Mouse (Mus musculus): ENCODE measurements at regions not wholly inside any gene's neighbourhood (a gene's known extent, or its start where the extent isn't known, plus 50 kb on each side); places are given as distances from the start of the nearest gene placed in this dataset.
"Not testable (repeated sequence)": the region's sequence is repeated elsewhere in the genome, so short reads cannot be mapped to it uniquely, and the experiment has no call there.

DNA sequence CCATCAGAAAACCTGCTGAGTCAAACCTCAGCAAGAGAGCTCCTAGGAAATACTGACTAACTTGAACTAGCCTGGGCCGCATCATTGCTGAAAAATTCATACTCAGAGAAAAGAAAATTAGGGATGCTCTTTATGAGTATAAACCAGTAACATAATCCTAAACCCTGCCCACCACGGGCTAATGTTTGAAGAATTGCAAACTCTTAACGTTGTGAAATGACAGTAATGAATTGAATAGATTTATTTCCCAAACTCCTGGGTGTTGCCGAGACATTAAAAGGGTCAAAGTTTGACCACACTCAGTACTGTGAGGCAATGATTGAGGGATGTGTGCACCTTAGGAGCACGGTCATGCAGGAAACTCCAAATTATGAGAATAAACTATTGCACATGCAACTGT, 125.3 kb downstream of the Gipc2 start:
- no peak for DNase-seq (ENCODE audit: low spot score)

DNA sequence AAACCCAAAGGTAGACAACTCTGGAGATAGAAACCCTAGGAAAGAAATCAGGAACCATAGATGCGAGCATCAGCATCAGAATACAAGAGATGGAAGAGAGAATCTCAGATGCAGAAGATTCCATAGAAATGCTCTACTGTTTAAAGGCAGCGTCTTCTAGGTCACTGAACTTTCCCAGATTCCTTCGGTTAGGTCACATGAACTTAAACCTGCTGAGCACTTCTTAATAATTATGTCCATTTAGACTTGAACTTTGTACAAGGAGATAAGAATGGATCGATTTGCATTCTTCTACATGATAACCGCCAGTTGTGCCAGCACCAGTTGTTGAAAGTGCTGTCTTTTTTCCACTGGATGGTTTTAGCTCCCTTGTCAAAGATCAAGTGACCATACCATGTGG, 129.2 kb downstream of the Gipc2 start:
- not testable (repeated sequence) for DNase-seq (ENCODE audit: low spot score)

DNA sequence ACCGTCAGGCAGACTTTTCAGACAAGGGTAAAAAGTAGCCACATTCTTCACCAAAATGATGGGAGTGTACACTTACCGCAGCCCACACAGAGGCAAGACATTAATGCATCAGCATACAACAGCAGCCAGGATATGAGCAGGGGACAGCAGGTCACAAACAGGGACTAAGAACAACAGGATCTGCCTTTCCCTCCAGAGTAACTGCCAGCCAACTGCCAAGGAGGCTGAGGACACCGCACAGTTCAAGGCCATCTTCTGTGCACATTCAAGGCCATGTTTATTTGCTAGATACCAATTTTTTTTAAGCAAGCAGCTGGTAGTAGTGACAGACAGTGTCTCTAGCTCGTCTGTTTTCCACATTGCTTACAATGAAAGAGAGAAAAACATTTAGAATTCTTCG, 130.6 kb downstream of the Gipc2 start:
- no peak for DNase-seq (ENCODE audit: low spot score)

DNA sequence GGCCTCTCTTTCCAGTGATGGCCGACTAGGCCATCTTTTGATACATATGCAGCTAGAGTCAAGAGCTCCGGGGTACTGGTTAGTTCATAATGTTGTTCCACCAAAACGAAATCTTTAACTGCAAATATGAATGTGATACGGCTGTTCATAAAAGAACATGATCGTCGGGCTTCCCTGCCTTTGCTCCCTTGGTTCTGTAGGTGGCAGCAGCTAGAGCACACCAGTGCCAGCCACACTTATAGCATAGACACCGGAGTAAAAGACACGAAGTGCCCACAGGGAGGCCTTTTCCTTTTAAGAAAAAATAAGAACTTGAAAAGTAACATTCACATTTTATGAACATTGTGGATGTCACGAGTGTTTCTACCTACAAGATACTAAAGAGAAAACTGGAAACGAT, 131.3 kb downstream of the Gipc2 start:
- no peak for DNase-seq (ENCODE audit: low spot score)

DNA sequence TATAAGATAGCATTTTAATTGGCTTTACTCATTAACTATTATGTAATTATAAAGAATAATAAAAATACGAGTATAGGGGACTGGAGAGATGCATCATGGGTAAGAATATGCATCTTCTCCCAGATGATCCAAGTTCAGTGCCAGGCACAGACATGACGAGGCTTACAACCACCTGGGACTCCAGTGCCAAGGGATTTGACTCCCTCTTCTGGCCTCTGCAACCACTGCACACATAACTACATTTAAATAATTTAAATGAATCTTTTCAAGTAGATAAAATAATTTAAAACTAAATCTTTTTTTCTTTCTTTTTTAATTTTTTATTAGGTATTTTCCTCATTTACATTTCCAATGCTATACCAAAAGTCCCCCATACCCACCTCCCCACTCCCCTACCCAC, 131.8 kb downstream of the Gipc2 start:
- no peak for DNase-seq (ENCODE audit: low spot score)

DNA sequence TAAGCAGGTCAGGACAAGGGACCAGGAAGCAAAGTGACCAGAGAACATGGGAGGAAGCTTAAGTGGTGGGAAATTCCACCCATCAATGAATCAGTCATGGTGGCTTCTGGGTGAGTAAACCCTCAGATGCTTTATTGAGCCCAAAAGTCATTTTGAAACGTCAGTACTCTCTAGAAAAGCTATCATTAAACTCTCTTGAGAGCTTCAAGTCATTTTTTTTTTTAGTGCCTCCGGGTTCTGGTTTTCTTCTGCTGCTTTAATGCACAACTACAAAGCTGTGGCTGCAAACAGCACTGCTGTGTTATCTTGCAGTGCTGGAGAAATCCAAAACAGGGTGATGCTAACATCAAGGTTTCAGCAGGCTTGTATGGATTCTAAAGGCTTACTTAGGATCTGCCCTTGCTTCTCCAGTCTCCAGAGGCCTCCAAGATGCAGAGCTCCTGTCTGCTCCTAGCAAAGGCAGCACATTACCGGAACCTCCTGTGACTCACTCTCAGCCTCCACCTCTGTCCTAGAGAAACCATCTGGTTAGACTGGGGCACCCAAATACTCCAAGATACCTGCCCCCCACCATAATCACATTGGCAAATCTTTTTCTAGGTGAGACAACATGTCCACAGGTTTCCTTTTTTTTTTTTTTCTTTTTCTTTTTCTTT, 133.2 kb downstream of the Gipc2 start:
- no peak for DNase-seq (ENCODE audit: low spot score)

DNA sequence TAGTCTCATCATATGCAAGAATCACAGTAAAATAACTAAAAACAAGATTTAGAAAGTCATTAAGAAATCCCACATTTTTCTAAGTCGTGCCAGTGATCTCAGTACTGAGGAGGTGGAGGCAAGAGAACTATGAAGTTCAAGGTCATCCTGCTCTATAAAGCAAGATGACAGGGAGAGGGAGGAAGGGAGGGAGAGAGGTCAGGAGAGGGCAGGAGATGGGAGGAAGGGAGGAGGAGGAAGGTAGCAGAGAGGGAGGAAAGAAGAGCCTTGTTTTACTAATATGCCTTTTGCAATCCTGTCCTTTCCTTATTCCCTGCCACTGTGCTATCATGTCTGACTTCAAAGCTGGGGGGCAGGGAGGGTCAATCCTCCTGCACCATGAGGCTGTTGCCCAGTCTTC, 137.3 kb downstream of the Gipc2 start:
- no peak for DNase-seq (ENCODE audit: low spot score)

DNA sequence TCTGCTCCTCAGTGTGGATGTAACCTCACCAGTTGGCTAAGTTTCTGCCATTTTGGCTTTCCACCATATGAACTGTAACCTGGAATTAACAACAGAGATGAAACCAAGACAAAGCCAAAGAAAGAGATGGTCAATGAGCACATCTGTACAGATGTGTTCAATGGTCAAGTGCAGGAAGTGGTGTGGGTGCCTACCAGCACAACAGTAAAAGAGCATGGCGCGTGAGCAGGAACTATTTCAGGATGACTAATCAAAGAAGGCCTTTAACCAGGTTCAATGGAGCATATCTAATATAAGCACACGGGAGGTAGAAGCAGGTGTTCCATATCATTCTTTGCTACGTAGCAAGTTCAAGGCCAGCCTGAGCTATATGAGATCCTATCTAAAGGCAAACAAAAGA, 140.0 kb downstream of the Gipc2 start:
- no peak for DNase-seq (ENCODE audit: low spot score)

DNA sequence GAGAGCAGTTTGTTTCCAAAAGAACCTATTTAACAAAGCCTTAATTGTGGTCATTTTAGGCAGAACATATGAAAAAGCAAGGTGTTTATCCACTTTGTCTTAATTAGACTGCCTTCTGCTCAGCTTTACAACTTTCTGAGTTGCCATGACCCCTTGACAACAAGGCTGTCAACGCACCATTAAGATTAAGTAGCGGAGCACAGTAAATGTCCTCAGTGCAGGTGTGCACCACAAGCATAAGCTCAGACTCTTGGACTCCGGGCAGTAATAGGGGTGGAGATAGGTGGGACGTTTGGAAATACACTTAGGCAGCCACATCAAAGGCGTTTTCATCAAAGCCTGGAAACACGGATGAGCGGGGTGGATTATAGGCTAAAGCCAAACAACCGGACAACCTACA, 140.9 kb downstream of the Gipc2 start:
- DNase-seq (ENCODE audit: low spot score) = no peak

DNA sequence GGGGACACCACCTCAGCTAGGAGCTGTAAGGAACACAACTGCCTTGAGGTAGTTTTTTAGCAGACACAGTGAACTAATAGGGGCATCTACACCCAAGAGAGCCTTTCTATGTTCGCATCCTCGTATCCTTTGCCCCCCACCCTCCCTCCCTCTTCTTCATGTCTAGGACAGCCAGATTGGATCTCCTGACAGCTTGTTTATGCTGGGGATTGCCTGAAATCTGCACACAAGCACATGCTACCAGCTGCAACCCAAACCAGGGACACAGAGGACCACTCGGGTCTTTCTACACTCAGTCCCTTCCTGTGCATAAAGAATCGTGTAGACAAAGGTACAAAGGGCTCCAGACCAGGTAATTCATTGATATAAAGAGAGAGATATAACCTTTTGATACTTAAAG, 159.3 kb downstream of the Gipc2 start:
- DNase-seq (ENCODE audit: low spot score) = no peak

DNA sequence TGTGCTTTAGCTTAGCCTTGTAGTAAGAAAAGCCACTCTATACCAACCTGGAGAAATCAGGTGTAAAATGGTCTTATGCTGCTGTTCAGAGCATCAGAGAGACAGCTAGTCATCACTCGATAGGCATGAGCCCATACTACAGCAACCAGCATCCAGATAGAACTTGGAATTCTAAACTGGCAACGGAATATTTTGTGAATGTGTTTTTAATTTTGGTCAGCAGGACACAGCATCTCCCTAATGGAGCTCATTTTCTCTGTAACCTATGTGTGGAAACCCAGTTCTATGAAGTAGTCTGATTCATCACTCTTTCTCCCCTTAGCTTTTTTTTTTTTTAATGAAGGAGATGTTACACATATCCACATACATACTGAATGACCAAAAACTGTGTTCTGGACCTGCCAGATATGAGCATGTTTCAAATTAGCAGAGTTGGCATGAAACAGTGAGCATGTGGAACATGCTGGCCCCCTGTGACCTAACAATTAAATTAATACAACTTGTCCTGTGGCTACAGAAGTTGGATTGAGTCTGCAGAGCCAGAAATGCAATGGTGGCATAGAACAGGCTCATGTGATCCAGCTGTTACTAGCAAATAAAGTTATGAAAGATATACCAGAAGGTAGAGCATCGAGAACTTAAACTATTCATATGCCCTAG, 160.5 kb downstream of the Gipc2 start:
- no peak for DNase-seq (ENCODE audit: low spot score)

DNA sequence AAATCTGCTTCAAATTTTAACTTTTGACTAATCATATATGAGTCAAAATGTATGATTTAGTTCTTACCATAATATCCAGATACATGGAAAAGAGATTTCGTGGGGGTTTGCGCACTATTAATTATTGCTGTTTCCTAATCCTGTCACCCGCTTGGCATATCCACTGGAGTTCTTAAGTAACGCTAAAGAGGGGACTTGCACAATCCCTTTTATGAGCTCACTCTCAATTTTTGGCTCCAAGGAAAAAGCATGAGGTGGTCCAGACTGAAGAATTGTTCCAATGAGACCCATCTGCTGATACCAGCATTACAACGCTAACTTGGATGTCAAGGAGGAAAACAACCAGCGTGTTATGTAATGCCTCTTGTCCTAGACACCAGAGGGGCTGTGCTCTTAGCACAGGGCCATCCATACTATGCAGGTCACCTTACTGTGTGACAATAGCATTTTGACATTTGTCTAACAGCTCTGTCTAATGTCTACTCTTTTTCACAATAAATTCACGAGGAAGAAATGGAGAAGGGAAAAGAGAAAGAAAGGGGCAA, 161.5 kb downstream of the Gipc2 start:
- no peak for DNase-seq (ENCODE audit: low spot score)

DNA sequence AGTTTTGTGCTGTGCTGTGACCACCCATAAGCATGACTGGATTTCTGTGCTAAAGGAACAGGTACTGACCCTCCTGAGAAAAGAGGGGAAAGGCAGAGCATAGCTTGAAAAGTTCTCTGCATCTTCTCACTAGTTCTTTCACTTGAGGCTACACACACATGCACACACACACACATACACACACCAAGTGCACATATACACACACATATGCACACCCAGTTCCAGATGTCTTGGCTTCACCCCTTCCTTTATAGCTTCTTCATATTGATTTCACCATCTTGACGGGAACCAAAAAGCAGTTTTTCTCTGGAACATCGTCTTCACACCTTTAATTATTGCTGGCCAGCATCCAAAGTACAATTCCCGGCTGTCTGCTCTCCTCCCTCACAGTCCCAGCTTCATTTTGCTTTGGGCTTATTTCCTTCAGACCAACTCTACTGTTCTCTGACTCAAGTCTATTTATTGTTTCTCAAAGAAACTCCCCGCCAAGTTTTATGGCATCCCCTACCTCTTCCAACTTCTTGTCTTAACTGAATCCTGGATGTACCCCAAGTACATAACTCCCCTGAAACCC, 160.2 kb upstream of the Ptgfr start:
- no peak for DNase-seq (ENCODE audit: low spot score)

DNA sequence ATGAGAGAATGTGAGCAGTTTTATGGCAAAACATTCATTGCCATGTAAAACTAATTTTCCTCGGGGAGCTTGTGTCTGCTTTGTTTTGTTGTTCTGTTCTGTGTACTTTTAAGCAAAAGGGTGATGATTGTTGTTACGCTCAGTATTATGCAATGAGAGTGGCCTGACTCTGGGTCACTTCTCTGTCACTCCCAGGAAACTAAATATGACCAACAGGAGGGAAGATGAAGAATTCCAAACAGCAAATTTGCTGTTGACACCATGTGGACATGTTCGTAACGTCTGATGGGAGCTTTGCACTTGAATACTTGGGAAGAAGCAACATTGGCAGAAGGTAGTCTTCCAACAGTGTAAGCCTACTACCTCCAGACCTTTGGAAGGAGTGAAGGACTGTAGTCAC, 159.7 kb upstream of the Ptgfr start:
- DNase-seq (ENCODE audit: low spot score) = no peak

DNA sequence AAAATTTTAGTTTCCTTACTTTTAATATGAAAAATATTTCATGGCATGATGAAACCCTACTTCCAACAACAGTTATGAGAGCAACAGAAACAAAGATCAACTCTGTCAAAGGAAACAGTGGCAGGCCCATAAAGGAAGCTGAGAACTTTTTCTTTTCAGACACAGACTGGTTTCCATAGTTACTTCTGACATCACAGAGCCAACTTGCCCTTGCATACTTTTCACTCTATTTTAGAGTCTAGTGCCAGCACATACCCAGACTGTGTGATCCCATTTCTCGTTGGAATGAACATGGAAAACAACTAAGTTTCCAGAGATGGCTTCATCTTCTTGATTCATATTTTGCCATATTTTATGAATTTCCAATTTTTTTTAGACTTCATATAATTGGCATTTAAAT, 150.8 kb upstream of the Ptgfr start:
- DNase-seq (ENCODE audit: low spot score) = no peak

DNA sequence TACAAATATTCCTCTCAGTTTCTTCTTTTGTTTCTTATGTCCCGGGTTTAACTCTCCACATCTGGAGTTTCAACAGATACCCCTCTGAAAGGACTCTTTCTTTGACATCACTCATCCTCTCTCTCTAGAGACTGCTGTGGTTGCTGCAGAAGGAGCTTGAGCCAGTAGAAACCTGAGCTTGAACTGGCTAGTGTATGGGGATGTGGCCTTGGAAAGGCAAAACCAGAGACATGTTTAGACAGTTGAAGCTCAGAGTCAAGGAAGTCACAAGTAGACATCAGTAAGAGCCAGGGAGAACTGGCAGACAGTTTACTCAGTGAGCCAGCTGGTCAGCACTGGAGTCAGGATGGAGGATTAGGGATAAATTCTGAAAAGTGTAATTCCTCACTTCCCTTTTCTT, 140.7 kb upstream of the Ptgfr start:
- no peak for DNase-seq (ENCODE audit: low spot score)

DNA sequence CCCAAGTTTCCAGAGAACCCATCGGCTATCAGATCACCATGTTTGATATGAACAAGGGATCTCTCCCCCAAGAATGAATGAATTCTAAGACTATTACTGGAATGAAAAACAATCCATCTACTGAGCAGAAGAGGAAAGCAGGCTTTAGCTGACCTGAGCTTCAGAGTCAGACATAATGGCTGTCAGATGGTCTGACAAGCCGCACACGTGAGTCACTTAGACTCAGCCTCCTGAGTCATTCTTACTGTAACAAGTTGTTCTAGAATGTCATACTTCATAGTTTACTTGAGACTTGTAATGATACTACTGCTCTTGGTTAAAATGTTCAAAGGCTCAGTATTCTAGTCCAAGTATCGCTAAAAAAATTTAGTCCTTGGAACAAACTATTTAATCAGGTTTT, 140.2 kb upstream of the Ptgfr start:
- no peak for DNase-seq (ENCODE audit: low spot score)

DNA sequence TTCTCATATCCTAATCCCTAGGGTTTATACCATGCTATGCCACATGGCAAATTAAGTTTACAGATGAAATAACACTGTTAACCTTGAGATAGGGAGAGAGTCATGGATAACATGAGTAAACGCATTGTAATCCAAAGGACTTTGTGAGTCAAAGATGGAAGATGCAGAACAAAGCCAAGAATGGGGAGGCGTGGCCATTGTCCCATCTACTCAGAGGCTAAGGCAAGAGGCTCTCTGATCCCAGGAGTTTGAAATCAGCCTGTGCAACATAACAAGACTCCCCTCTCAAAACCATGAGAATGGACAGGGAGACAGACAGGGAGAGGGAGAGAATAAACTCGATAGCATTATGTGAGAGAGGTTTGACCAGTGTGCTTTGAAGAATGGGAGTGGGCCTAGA, 112.4 kb upstream of the Ptgfr start:
- no peak for DNase-seq (ENCODE audit: low spot score)

DNA sequence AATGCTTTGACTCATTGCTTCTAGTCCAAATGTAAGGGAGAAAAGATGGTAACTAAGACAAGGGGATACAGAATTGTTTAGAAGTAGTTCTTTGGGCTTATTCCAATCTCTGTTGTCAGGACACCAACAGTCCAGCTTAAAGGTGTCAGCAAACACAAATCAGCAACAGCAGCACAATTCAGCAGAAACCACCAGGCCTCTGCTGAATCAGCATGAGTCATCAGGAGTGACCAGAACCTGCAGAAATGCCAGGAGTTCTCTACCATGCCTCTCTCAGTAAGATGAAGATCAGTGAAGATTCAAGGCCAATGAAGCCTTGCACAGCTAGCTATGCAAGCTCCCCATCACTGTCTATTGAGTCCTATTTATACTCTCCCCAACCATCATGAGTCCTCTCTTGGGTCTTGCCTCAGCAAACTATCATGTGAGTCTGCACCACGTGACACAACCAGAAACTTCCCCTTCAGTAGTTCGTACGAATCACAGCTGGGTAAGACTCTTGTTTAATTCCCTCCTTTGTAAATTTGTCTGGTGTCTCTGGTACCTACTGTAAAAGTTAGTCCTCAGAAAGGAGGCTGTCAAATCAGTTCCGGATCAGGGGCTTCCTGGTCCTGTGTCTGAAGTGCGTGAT, 110.7 kb upstream of the Ptgfr start:
- DNase-seq (ENCODE audit: low spot score) = no peak

DNA sequence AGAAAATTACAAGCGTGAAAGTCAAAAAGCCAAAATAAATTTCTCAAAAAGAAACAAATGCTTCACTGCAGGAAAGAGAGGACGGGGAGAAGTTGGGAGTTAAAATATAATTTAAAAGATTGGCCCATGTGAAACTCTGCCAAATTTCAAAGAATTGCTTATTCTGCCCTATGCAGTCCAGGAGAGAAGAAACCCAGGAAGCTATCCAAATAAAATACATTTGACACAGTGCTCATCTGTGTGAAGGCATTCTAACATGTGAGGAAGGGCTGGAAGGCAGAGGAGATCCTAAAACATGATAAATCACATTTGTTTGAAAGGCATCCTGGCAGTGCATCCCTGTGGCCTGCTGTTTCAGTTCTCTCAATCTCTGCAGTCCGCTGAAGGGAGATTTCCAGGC, 108.5 kb upstream of the Ptgfr start:
- no peak for DNase-seq (ENCODE audit: low spot score)

DNA sequence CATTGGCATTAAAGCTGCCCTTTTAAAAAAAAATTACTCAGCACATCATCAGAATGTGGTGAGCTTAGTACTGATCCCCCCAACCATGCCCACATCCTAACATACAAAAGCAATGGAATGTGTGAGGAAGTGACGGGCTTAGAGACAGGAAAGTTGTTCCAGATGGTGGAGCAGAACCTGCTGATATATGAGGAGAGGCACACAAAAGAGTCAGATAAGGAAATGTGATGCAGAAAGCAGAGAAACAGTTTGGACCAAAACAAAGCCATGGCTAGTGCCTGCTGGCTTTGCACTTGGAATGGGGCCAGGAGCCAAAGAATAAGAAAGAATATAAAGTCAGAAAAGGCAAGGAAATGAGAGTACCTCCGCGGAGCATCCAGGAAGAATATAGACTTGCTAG, 106.1 kb upstream of the Ptgfr start:
- DNase-seq (ENCODE audit: low spot score) = no peak

DNA sequence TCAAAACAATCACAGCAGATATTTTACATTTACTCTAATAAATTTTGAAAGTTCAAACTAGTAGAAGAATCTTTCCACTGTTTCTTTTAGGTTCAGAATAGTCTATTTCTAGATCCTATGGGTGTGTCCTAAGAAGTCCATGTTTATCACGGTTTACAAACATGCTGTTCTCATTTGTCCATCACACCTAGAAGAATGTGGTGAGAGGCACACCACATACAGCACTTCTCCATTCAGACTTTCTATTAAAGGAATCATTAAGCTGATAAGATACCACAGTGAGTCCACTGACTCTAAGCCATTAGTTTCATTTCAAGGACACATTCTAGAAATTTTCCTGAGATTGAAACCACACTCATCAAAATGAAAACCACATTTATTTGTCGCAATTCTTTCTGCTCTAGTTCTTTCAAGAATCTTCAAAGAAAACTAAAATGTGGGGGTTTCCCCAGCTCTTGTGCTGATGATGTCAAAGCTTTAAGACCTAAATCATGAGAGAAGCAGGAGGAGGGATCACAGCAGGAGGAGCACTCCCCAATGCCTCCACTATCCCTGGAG, 101.1 kb upstream of the Ptgfr start:
- DNase-seq (ENCODE audit: low spot score) = no peak

DNA sequence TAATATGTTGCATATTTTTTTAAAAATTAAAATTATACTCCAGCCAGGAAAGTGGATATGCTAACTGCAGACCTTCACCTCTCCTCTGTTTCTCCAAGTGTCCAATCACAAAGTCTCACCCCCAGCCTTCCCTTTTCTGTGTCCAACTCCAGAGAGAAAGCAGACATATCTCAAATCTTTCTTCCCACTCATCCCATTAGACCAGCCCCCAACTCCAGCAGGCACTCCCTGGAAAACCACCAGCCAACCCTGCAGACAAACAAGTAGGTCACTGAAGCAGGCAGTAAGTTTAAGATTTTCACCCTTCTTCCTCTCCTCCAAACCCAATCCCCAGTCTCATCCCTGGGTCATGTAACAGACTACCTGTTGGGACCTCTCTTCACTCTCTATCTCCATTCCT, 94.2 kb upstream of the Ptgfr start:
- no peak for DNase-seq (ENCODE audit: low spot score)
